In genomic region chr2:33788131-33788530, GRCm38 (mm10) we compare ENCODE assay signal across 17 mouse cellular contexts.
DNase-seq lines count a peak whose midpoint lies in the region; ATAC-seq lines count a peak whose summit lies in the region.
"Had no signal": no experiment of that assay in that cellular context is flagged by ENCODE, and none has a peak within 500 bp of the region (broad histone marks: within the 10 kb centered on the region; RNA-seq: fewer than 3 reads in every experiment).

No protein-coding gene starts in this region.

- H3K27me3 ChIP-seq in midbrain, embryonic 11.5 days (ENCODE audit: control insufficient read depth, insufficient read depth, low read length) = no peaks in the 10 kb centered on the region
- H3K27me3 ChIP-seq in midbrain, embryonic 10.5 days (ENCODE audit: low read depth, poor library complexity, severe bottlenecking) = no peaks in the 10 kb centered on the region
- no peaks in the 10 kb centered on the region for H3K27me3 ChIP-seq in hindbrain, embryonic 10.5 days (ENCODE audit: insufficient read depth, poor library complexity, severe bottlenecking)
- H3K27me3 ChIP-seq in limb, embryonic 11.5 days (ENCODE audit: control insufficient read depth, insufficient read depth, low read length) = no peaks in the 10 kb centered on the region
- no peaks in the 10 kb centered on the region for H3K27me3 ChIP-seq in neural tube, embryonic 14.5 days (ENCODE audit: control insufficient read depth, insufficient read depth, low read length)
- H3K27me3 ChIP-seq: heart, embryonic 12.5 days had no signal

- H3K36me3 ChIP-seq in midbrain, embryonic 11.5 days (ENCODE audit: control insufficient read depth, insufficient read depth, low read length) = no peaks in the 10 kb centered on the region
- H3K36me3 ChIP-seq in midbrain, embryonic 10.5 days = peaks cover 17% of the 10 kb centered on the region
- H3K36me3 ChIP-seq in hindbrain, embryonic 10.5 days = peaks cover 21% of the 10 kb centered on the region
- H3K36me3 ChIP-seq in limb, embryonic 11.5 days (ENCODE audit: control insufficient read depth, insufficient read depth, low read length) = no peaks in the 10 kb centered on the region; the same call in 1 of the 2 replicates
- H3K36me3 ChIP-seq in neural tube, embryonic 14.5 days (ENCODE audit: control insufficient read depth, insufficient read depth, low read length) = no peaks in the 10 kb centered on the region

- no peak for DNase-seq in midbrain, embryonic 11.5 days (ENCODE audit: low spot score, missing footprints)
- no peak for DNase-seq in midbrain, embryonic 10.5 days (ENCODE audit: low spot score)
- DNase-seq in hindbrain, embryonic 10.5 days (ENCODE audit: low spot score) = no peak
- no peak for DNase-seq in limb, embryonic 11.5 days (ENCODE audit: low spot score)
- no peak for DNase-seq in kidney, adult 9 months
- no peak for DNase-seq in thymus, postnatal 0 days (ENCODE audit: low spot score)
- no peak for DNase-seq in B cell, adult 2 months
- DNase-seq: cerebellum, adult 9-10 months; gastrocnemius, postnatal 36 days; heart, postnatal 36 days; kidney, postnatal 14 days; lung, postnatal 10 days; right cerebral cortex, postnatal 14 days had no signal

- peak overlapping the region; percentile 42; the same call in 1 of the 2 replicates for H3K27ac ChIP-seq in midbrain, embryonic 11.5 days (ENCODE audit: low read depth, low read length)
- no peak overlapping the region; the same call in 1 of the 2 replicates for H3K27ac ChIP-seq in midbrain, embryonic 10.5 days (replicated peaks)
- H3K27ac ChIP-seq in hindbrain, embryonic 10.5 days = peak overlapping the region; percentile 65
- 0 out of 2 replicates have a peak overlapping the region, but pooled peaks have one; percentile 25 for H3K27ac ChIP-seq in limb, embryonic 11.5 days (replicated peaks; ENCODE audit: low read depth, low read length)
- H3K27ac ChIP-seq in neural tube, embryonic 14.5 days (ENCODE audit: low read depth, low read length) = peak overlapping the region; percentile 41; the same call in 1 of the 2 replicates
- H3K27ac ChIP-seq: liver, embryonic 14.5 days had no signal

- no peak overlapping the region for H3K9ac ChIP-seq in midbrain, embryonic 11.5 days (ENCODE audit: low read length)
- H3K9ac ChIP-seq in limb, embryonic 11.5 days (ENCODE audit: low read length) = no peak overlapping the region
- H3K9ac ChIP-seq in neural tube, embryonic 14.5 days (replicated peaks; ENCODE audit: low read depth, low read length) = no peak overlapping the region
- H3K9ac ChIP-seq: heart, embryonic 12.5 days; liver, embryonic 14.5 days had no signal

- ATAC-seq in midbrain, embryonic 11.5 days (ENCODE audit: low FRiP score) = no peak
- no peak for ATAC-seq in limb, embryonic 11.5 days (ENCODE audit: insufficient number of reproducible peaks, low FRiP score, low TSS enrichment, low read depth)
- no peak for ATAC-seq in neural tube, embryonic 14.5 days (ENCODE audit: low read depth)
- ATAC-seq: intestine, postnatal 0 days had no signal

- no peak overlapping the region for H3K4me3 ChIP-seq in midbrain, embryonic 11.5 days (ENCODE audit: low read depth, low read length)
- H3K4me3 ChIP-seq in midbrain, embryonic 10.5 days = no peak overlapping the region
- H3K4me3 ChIP-seq in hindbrain, embryonic 10.5 days = no peak overlapping the region
- no peak overlapping the region for H3K4me3 ChIP-seq in limb, embryonic 11.5 days (ENCODE audit: low read depth, low read length)
- H3K4me3 ChIP-seq in neural tube, embryonic 14.5 days (ENCODE audit: low read depth, low read length) = no peak overlapping the region
- H3K4me3 ChIP-seq: heart, embryonic 12.5 days had no signal

- H3K4me2 ChIP-seq in midbrain, embryonic 11.5 days = no peak overlapping the region
- H3K4me2 ChIP-seq in limb, embryonic 11.5 days (ENCODE audit: low read depth, severe bottlenecking) = no peak overlapping the region
- no peak overlapping the region for H3K4me2 ChIP-seq in neural tube, embryonic 14.5 days (ENCODE audit: low read depth, low read length)
- H3K4me2 ChIP-seq: heart, embryonic 12.5 days had no signal

- H3K4me1 ChIP-seq in midbrain, embryonic 11.5 days (ENCODE audit: control insufficient read depth, insufficient read depth, low read length) = peaks cover 33% of the 10 kb centered on the region
- H3K4me1 ChIP-seq in midbrain, embryonic 10.5 days = peaks cover 58% of the 10 kb centered on the region
- H3K4me1 ChIP-seq in hindbrain, embryonic 10.5 days (replicated peaks) = peaks cover 62% of the 10 kb centered on the region
- peaks cover 36% of the 10 kb centered on the region for H3K4me1 ChIP-seq in limb, embryonic 11.5 days (ENCODE audit: control insufficient read depth, insufficient read depth, low read length)
- peaks cover 46% of the 10 kb centered on the region for H3K4me1 ChIP-seq in neural tube, embryonic 14.5 days (ENCODE audit: control insufficient read depth, insufficient read depth, low read length)

- H3K9me3 ChIP-seq in midbrain, embryonic 11.5 days (ENCODE audit: control insufficient read depth, low read length) = no peaks in the 10 kb centered on the region
- no peaks in the 10 kb centered on the region for H3K9me3 ChIP-seq in midbrain, embryonic 10.5 days (replicated peaks)
- H3K9me3 ChIP-seq in hindbrain, embryonic 10.5 days = no peaks in the 10 kb centered on the region
- no peaks in the 10 kb centered on the region for H3K9me3 ChIP-seq in limb, embryonic 11.5 days (ENCODE audit: control insufficient read depth, low read length)
- H3K9me3 ChIP-seq in neural tube, embryonic 14.5 days (ENCODE audit: control insufficient read depth, low read length) = no peaks in the 10 kb centered on the region

- WGBS in midbrain, embryonic 11.5 days = 46% methylated on average over 13 of the region's 13 CpGs
- WGBS in midbrain, embryonic 10.5 days = 57% methylated on average over 13 of the region's 13 CpGs
- 63% methylated on average over 13 of the region's 13 CpGs for WGBS in hindbrain, embryonic 10.5 days
- 47% methylated on average over 13 of the region's 13 CpGs for WGBS in limb, embryonic 11.5 days
- WGBS in neural tube, embryonic 14.5 days = 26% methylated on average over 13 of the region's 13 CpGs
